Mouse (Mus musculus): ENCODE results near the gene 4930503B20Rik.

The 4930503B20Rik gene

GRCm38 (mm10) chr3:146598411-146598810 is 52.7 kb downstream of the 4930503B20Rik start:
- no peak for DNase-seq (ENCODE audit: low spot score in 2 of 2)

GRCm38 (mm10) chr3:146596864-146597263 is 54.3 kb downstream of the 4930503B20Rik start:
- no peak for DNase-seq (ENCODE audit: low spot score in 2 of 2)

- no peak for DNase-seq (ENCODE audit: low spot score in 2 of 2)
These were observed 54.7 kb downstream of the 4930503B20Rik start for GRCm38 (mm10) chr3:146596387-146596786.

GRCm38 (mm10) chr3:146595440-146595839 is 55.7 kb downstream of the 4930503B20Rik start:
- no peak for DNase-seq (ENCODE audit: low spot score in 2 of 2)
